Mouse (Mus musculus) limb, embryonic 12.5 days (tissue): ENCODE results near the gene Duox1. TPM values are rescaled to one million over a fixed set of nuclear protein-coding genes. Genes with fewer than 3 reads are reported as not detected.

ENCODE experiments used
- polyA plus RNA-seq: library from polyadenylated mRNA; unstranded; fragments of >200 nt; fragmentation: Nextera tagmentation; extraction: Ambion mirVana; gene quantifications from 2 replicates; pipeline ENCODE4 v1.2.1, GENCODE M21; 2016

Gene Duox1
- polyA plus RNA-seq, 1 experiment from 2014 or later = 0.13 TPM

Other genes starting within 250 kb of the Duox1 start
- 12.1 and 13.1 TPM in 2 replicates for gene Spg11, start 197.3 kb upstream of the Duox1 start, polyA plus RNA-seq
- gene B2m, start 168.0 kb upstream of the Duox1 start, polyA plus RNA-seq = 135 and 147 TPM in 2 replicates
- not detected in 2 replicates for gene Trim69, start 155.0 kb upstream of the Duox1 start, polyA plus RNA-seq
- not detected in 2 replicates for gene Patl2, start 129.5 kb upstream of the Duox1 start, polyA plus RNA-seq
- not detected in 2 replicates for gene Terb2, start 129.4 kb upstream of the Duox1 start, polyA plus RNA-seq
- 16.6 and 18.7 TPM in 2 replicates for gene Sord, start 80.9 kb upstream of the Duox1 start, polyA plus RNA-seq
- gene Duox2, start 17.2 kb upstream of the Duox1 start, polyA plus RNA-seq = not detected in 2 replicates
- gene Duoxa2, start 16.8 kb upstream of the Duox1 start, polyA plus RNA-seq = not detected in 2 replicates
- 1.1 and 1.2 TPM in 2 replicates for gene Duoxa1, start 1.9 kb upstream of the Duox1 start, polyA plus RNA-seq
- gene Shf, start 53.5 kb downstream of the Duox1 start, polyA plus RNA-seq = 5.4 and 6.5 TPM in 2 replicates
- not detected in 2 replicates for gene Slc28a2, start 110.8 kb downstream of the Duox1 start, polyA plus RNA-seq
- gene Gm14085, start 169.3 kb downstream of the Duox1 start, polyA plus RNA-seq = not detected in 2 replicates